Mouse (Mus musculus): ENCODE measurements around the gene A630076J17Rik.

DNA sequence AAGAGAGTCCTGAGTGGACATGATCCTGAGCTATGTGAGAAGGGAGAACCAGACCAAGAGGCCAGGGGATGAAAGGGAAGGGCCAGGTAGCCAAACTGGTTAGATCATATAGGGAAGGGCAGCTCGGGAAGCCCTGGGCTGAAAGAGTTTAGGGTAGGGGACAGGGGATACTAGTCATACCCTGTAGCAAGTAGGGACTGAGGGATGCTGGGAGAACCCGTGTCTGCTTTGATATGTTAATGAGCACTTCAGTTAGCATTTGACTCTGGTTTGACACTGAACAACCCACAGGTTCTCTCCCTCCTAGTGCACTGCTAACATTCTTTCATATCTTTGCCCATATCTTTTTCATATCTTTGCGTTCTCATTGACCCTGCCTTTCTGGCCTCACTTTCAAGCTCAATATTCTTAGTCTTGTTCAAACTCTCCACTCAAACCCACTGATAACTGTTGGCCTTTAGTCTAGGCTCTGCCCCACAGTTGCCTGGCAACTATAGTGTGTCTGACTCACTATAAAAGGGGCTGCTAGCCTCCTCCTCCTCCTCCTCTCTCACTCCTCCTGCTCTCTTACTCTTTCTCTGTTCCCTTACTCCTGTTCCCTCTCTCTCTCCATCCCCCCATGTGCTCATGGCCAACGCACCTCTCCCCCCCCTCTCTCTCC is 23.8 kb upstream of the A630076J17Rik start:
- no peak for TF ChIP-seq CTCF (IDR thresholded peaks at IDR 0.05; ENCODE audit: extremely low read depth, insufficient read depth, insufficient read length, insufficient replicate concordance)
- no peak for TF ChIP-seq POLR2A (IDR thresholded peaks at IDR 0.05; ENCODE audit: low read depth, low read length)
